Mouse (Mus musculus): ENCODE measurements around the gene Dact1. TPM values are rescaled to one million over a fixed set of nuclear protein-coding genes. Genes with fewer than 3 reads are reported as not detected.

The Dact1 gene
- total RNA-seq (2015) (0.05 and 0.20 TPM in 2 replicates), total RNA-seq (2017) (0.21 and 0.30 TPM in 2 replicates)

GRCm38 (mm10) chr12:71309581-71310067, at the start of gene Dact1:
TSS of gene Dact1 (plus strand) at chr12:71309884.
- ATAC-seq (replicated peaks; ENCODE audit: poor library complexity) = peak; percentile 76

- no peak for ATAC-seq (replicated peaks; ENCODE audit: poor library complexity)
Observed at GRCm38 (mm10) chr12:71264211-71264610, 45.5 kb upstream of the Dact1 start.

GRCm38 (mm10) chr12:71269367-71269766, 40.3 kb upstream of the Dact1 start:
- no peak for ATAC-seq (replicated peaks; ENCODE audit: poor library complexity)

- no peak for ATAC-seq (replicated peaks; ENCODE audit: poor library complexity)
Observed at GRCm38 (mm10) chr12:71271131-71271530, 38.6 kb upstream of the Dact1 start.

GRCm38 (mm10) chr12:71274519-71275237, 35.0 kb upstream of the Dact1 start:
- peak; percentile 55; the same call in 1 of the 2 replicates for ATAC-seq (replicated peaks; ENCODE audit: poor library complexity)

GRCm38 (mm10) chr12:71275906-71276595, 33.6 kb upstream of the Dact1 start:
- ATAC-seq (replicated peaks; ENCODE audit: poor library complexity) = peak; percentile 62

- no peak for ATAC-seq (replicated peaks; ENCODE audit: poor library complexity)
Observed at GRCm38 (mm10) chr12:71279521-71280262, 30.0 kb upstream of the Dact1 start.

- ATAC-seq (replicated peaks; ENCODE audit: poor library complexity) = no peak
Observed at GRCm38 (mm10) chr12:71281201-71281768, 28.4 kb upstream of the Dact1 start.

GRCm38 (mm10) chr12:71285399-71285798, 24.3 kb upstream of the Dact1 start:
- no peak for ATAC-seq (replicated peaks; ENCODE audit: poor library complexity)

- no peak for ATAC-seq (replicated peaks; ENCODE audit: poor library complexity)
Observed at GRCm38 (mm10) chr12:71290460-71290859, 19.2 kb upstream of the Dact1 start.

- peak; percentile 91 for ATAC-seq (replicated peaks; ENCODE audit: poor library complexity)
Observed at GRCm38 (mm10) chr12:71293960-71294942, 15.4 kb upstream of the Dact1 start.

- no peak for ATAC-seq (replicated peaks; ENCODE audit: poor library complexity)
Observed at GRCm38 (mm10) chr12:71296849-71297535, 12.7 kb upstream of the Dact1 start.

- ATAC-seq (replicated peaks; ENCODE audit: poor library complexity) = no peak; the same call in 1 of the 2 replicates
Observed at GRCm38 (mm10) chr12:71310068-71310931, 616 bp downstream of the Dact1 start.

- no peak for ATAC-seq (replicated peaks; ENCODE audit: poor library complexity)
Observed at GRCm38 (mm10) chr12:71311237-71311887, 1.7 kb downstream of the Dact1 start.

- ATAC-seq (replicated peaks; ENCODE audit: poor library complexity) = no peak
Observed at GRCm38 (mm10) chr12:71318239-71318638, 8.6 kb downstream of the Dact1 start.

- no peak for ATAC-seq (replicated peaks; ENCODE audit: poor library complexity)
Observed at GRCm38 (mm10) chr12:71319536-71319935, 9.9 kb downstream of the Dact1 start.

- no peak for ATAC-seq (replicated peaks; ENCODE audit: poor library complexity)
Observed at GRCm38 (mm10) chr12:71332646-71333045, 23.0 kb downstream of the Dact1 start.

- ATAC-seq (replicated peaks; ENCODE audit: poor library complexity) = no peak
Observed at GRCm38 (mm10) chr12:71333561-71333960, 23.9 kb downstream of the Dact1 start.

All from megakaryocyte progenitor cell, adult 5-6 weeks (primary cell).